Mouse (Mus musculus) kidney, embryonic 15.5 days (tissue): ENCODE results near the gene P2ry1. TPM values are rescaled to one million over a fixed set of nuclear protein-coding genes. Genes with fewer than 3 reads are reported as not detected.

Experiments
- ATAC-seq: fragments of 200-750 bp; cut with Nextera tagmentation; replicated peaks from 2 replicates; pipeline ENCODE4 v1.8.0; 2017; ENCODE audit warnings: moderate TSS enrichment; ENCODE audit not compliant: low FRiP score
- H3K27ac ChIP-seq: fragments of 300-500 bp; sonication (generic); 2 replicates; pipeline ENCODE4 v1.5.1; 2015; ENCODE audit warnings: mild to moderate bottlenecking, inconsistent platforms
- H3K27me3 ChIP-seq: fragments of 300-500 bp; sonication (generic); 2 replicates; pipeline ENCODE4 v1.6.1; 2015; ENCODE audit warnings: inconsistent platforms
- H3K36me3 ChIP-seq: fragments of 300-500 bp; sonication (generic); 2 replicates; pipeline ENCODE4 v1.6.1; 2015; ENCODE audit warnings: inconsistent platforms
- H3K4me1 ChIP-seq: fragments of 300-500 bp; sonication (generic); 2 replicates; pipeline ENCODE4 v1.6.1; 2015; ENCODE audit warnings: inconsistent platforms
- H3K4me2 ChIP-seq: fragments of 300-500 bp; sonication (generic); 2 replicates; pipeline ENCODE4 v1.6.1; 2015; ENCODE audit warnings: moderate library complexity, mild to moderate bottlenecking, inconsistent platforms
- H3K4me3 ChIP-seq: fragments of 300-500 bp; sonication (generic); replicated peaks from 2 replicates; pipeline ENCODE4 v1.5.1; 2015; ENCODE audit warnings: mild to moderate bottlenecking, inconsistent platforms
- H3K9ac ChIP-seq: fragments of 300-500 bp; sonication (generic); 2 replicates; pipeline ENCODE4 v1.6.1; 2015; ENCODE audit warnings: mild to moderate bottlenecking, inconsistent platforms
- H3K9me3 ChIP-seq: fragments of 300-500 bp; sonication (generic); replicated peaks from 2 replicates; pipeline ENCODE4 v1.6.1; 2016; ENCODE audit warnings: inconsistent platforms
- WGBS: fragments of 180-500 bp; shearing (Covaris S2); methylation state at CpG from one replicate; pipeline ENCODE4 v1.1.7; 2015; ENCODE audit warnings: mixed read lengths; 5-methylcytosine and 5-hydroxymethylcytosine counted together
- polyA plus RNA-seq: library from polyadenylated mRNA; unstranded; fragments of >200 nt; fragmentation: Nextera tagmentation; extraction: Ambion mirVana; gene quantifications from 2 replicates; pipeline ENCODE4 v1.2.1, GENCODE M21; 2015

The P2ry1 gene
- polyA plus RNA-seq, 1 experiment from 2014 or later, result 3.1 TPM

GRCm38 (mm10) chr3:61011660-61012059 is 9.1 kb downstream of the P2ry1 start:
- WGBS, result 43% methylated on average over 5 of the region's 5 CpGs
- H3K27me3 ChIP-seq, result no peaks in the 10 kb centered on the region
- no peak for ATAC-seq
- no peaks in the 10 kb centered on the region for H3K36me3 ChIP-seq
- no peak overlapping the region for H3K4me3 ChIP-seq
- no peaks in the 10 kb centered on the region for H3K9me3 ChIP-seq
- no peak overlapping the region for H3K4me2 ChIP-seq
- H3K9ac ChIP-seq, result no peak overlapping the region
- no peak overlapping the region for H3K27ac ChIP-seq
- no peaks in the 10 kb centered on the region for H3K4me1 ChIP-seq

GRCm38 (mm10) chr3:61012550-61012949 is 10.0 kb downstream of the P2ry1 start:
- Histone ChIP-seq H3K4me2 (no peak overlapping the region), H3K9me3 (no peaks in the 10 kb centered on the region), H3K27me3 (no peaks in the 10 kb centered on the region), H3K4me3 (no peak overlapping the region), H3K27ac (no peak overlapping the region), H3K4me1 (no peaks in the 10 kb centered on the region), H3K36me3 (no peaks in the 10 kb centered on the region), H3K9ac (no peak overlapping the region)
- no peak for ATAC-seq

GRCm38 (mm10) chr3:61016733-61017132 is 14.1 kb downstream of the P2ry1 start:
- Histone ChIP-seq H3K4me1 (no peaks in the 10 kb centered on the region), H3K4me2 (no peak overlapping the region), H3K27ac (no peak overlapping the region), H3K36me3 (no peaks in the 10 kb centered on the region), H3K9ac (no peak overlapping the region), H3K4me3 (no peak overlapping the region), H3K9me3 (no peaks in the 10 kb centered on the region), H3K27me3 (no peaks in the 10 kb centered on the region)
- ATAC-seq, result no peak
- WGBS, result 90% methylated on average over 2 of the region's 2 CpGs

- Histone ChIP-seq H3K36me3 (no peaks in the 10 kb centered on the region), H3K4me2 (no peak overlapping the region), H3K9me3 (no peaks in the 10 kb centered on the region), H3K9ac (no peak overlapping the region), H3K4me1 (no peaks in the 10 kb centered on the region), H3K27me3 (no peaks in the 10 kb centered on the region), H3K4me3 (no peak overlapping the region), H3K27ac (no peak overlapping the region)
- no peak for ATAC-seq
- WGBS, result 62% methylated on average over 4 of the region's 4 CpGs
These were observed 29.5 kb downstream of the P2ry1 start for GRCm38 (mm10) chr3:61032100-61032499.

DNA sequence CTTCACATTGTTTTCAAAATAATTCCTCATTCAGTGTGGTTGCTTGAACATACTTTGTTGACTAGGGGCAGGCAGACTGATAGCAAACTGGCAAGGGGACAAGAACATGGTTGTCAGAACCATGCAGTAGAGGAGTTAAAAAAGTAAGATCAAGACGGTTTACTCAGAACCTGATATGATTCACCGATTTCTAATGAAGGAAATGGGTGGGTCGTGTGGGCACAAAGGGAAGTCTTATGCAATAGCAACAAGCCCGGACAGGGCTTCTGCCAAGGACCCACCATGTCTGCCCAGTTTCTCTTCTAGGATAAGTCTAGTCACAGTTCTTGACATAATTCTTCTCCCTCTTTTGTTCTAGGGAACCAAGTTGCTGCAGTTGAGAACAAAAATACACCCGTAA is 33.0 kb downstream of the P2ry1 start:
- Histone ChIP-seq H3K9ac (no peak overlapping the region), H3K36me3 (no peaks in the 10 kb centered on the region), H3K4me2 (no peak overlapping the region), H3K27ac (no peak overlapping the region), H3K27me3 (no peaks in the 10 kb centered on the region), H3K4me1 (no peaks in the 10 kb centered on the region), H3K4me3 (no peak overlapping the region), H3K9me3 (no peaks in the 10 kb centered on the region)
- ATAC-seq, result no peak
- WGBS, result 76% methylated on average over 5 of the region's 5 CpGs

- no peak overlapping the region for H3K9ac ChIP-seq
- WGBS, result 70% methylated on average over 5 of the region's 5 CpGs
- H3K4me2 ChIP-seq, result no peak overlapping the region
- H3K36me3 ChIP-seq, result no peaks in the 10 kb centered on the region
- H3K9me3 ChIP-seq, result no peaks in the 10 kb centered on the region; the same call in 1 of the 2 replicates
- H3K27me3 ChIP-seq, result no peaks in the 10 kb centered on the region
- no peaks in the 10 kb centered on the region for H3K4me1 ChIP-seq
- no peak overlapping the region for H3K4me3 ChIP-seq
- no peak for ATAC-seq
- no peak overlapping the region for H3K27ac ChIP-seq
These were observed 37.3 kb downstream of the P2ry1 start for GRCm38 (mm10) chr3:61039916-61040315.

- Histone ChIP-seq H3K27me3 (no peaks in the 10 kb centered on the region), H3K4me2 (no peak overlapping the region), H3K9ac (no peak overlapping the region), H3K27ac (no peak overlapping the region), H3K4me1 (no peaks in the 10 kb centered on the region), H3K4me3 (no peak overlapping the region), H3K9me3 (no peaks in the 10 kb centered on the region), H3K36me3 (no peaks in the 10 kb centered on the region)
- ATAC-seq, result no peak
- WGBS, result 81% methylated on average over 3 of the region's 3 CpGs
These were observed 47.5 kb downstream of the P2ry1 start for GRCm38 (mm10) chr3:61049976-61050672.
